Mouse (Mus musculus) heart, adult 2 months (tissue): ENCODE data around the gene Arpc1b.

ENCODE experiments used
- CTCF ChIP-seq: fragments of 200-600 bp; IDR thresholded peaks from 2 replicates; pipeline ENCODE4 v1.8.1; 2022; ENCODE audit warnings: antibody characterized with exemption, mild to moderate bottlenecking, moderate library complexity
- EP300 ChIP-seq: fragments of 200-500 bp; IDR thresholded peaks from 2 replicates; pipeline ENCODE4 v1.6.1; 2011; ENCODE audit warnings: low read depth, low read length, control low read depth; ENCODE audit not compliant: insufficient read depth
- POLR2A ChIP-seq: fragments of 200-500 bp; IDR thresholded peaks from 2 replicates; pipeline ENCODE4 v1.6.1; 2011; ENCODE audit warnings: mild to moderate bottlenecking, low read depth, low read length, control low read depth; ENCODE audit not compliant: insufficient read depth

DNA sequence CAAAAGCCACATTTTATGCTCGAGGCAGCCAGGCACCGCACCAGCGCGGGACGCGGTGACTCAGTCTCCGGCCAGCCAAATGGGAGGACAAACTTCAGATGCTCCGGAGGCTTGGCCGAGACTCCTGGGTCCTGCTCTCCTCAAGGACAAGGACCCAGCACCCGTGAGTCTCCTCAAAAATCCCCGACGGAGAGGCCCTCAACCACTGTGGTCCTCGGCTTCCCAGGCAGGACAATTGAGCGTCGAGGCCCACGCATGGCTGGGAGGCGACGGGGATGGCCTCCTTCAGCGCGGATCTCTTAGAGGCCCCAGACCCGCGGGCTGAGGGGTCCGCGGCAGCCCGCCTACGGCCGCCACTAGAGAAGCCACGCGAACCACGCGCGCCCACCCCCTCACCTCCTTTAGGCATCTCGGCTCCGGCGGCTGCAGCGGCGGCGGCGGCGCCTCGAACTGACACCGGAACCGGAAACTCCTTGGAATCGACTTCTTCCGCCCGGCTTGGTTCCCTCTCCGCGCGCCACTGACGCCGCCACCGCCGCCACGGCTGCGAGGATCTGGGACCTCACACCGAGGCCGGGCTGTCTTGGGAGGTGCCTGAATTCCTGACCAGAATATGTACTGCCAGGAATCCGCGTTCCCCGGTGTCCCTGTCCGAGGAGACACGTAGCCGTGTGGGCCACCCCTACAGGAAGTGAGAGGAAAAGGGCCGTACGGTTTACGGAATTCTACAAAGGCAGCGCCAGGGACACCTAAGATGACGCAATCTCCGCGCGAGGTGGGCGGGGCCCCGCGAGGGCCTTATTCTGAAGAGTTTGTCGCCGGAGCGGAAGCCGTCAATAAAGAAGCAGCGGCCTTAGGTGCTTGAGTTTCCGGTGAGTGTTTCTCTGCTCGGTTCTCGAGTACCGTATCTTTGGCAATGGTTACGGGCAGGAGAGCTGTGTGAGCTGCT lies 25.8 kb downstream of the Arpc1b start, which contains the start of the genes Pdap1 and Bud31:
- TF ChIP-seq CTCF (no peak), POLR2A (peak; percentile 94), EP300 (peak; percentile 93)
